Mouse (Mus musculus): Measurements from ENCODE around the gene Hspa5.
"Not testable (repeated sequence)": the region's sequence is repeated elsewhere in the genome, so short reads cannot be mapped to it uniquely, and the experiment has no call there.

The Hspa5 gene

DNA sequence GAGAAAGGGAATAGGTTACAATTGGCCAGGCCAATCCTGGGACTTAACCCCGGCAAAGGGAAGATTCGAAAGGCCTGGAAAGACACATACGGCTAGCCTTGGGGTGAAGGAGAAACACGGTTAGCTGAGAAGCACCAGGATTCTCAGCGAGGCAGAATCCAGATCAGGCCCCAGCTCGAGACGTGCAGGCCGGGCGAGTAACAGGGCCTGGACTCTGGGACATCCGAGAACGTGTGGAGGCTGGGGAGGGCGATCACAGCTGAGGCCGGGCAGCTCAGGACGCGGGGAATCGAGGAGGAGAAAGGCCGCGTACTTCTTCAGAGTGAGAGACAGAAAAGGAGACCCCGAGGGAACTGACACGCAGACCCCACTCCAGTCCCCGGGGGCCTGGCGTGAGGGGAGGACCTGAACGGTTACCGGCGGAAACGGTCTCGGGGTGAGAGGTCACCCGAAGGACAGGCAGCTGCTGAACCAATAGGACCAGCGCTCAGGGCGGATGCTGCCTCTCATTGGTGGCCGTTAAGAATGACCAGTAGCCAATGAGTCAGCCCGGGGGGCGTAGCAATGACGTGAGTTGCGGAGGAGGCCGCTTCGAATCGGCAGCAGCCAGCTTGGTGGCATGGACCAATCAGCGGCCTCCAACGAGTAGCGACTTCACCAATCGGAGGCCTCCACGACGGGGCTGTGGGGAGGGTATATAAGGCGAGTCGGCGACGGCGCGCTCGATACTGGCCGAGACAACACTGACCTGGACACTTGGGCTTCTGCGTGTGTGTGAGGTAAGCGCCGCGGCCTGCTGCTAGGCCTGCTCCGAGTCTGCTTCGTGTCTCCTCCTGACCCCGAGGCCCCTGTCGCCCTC, at the start of gene Hspa5:
Hspa5 (plus strand) TSS at position 603 of the 859 bp plus-strand sequence.
- peak; percentile 100 for DNase-seq (ENCODE audit: low read depth, low spot score)

GRCm38 (mm10) chr2:34725269-34725668, 46.5 kb upstream of the Hspa5 start:
- no peak for DNase-seq (ENCODE audit: low read depth, low spot score)

GRCm38 (mm10) chr2:34727045-34727728, 44.6 kb upstream of the Hspa5 start:
- DNase-seq (ENCODE audit: low read depth, low spot score) = no peak

DNA sequence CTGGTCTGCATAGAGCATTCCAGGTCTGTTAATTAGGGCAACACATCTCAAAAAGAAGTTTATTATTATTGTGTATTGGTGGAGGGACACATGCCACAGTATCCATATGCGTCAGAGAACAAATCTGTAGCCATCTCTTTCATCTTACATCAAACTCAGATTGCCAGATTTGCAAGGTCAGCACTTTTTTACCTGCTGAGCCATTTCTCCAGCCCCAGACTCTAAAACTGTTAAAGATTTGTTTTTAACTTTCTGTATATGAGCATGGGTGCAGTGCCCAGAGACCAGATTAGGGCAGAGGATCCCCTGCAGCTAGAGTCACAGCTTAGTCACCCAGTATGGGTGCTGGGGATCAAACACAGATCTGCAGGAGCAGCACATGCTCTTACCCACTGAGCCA, 35.1 kb upstream of the Hspa5 start:
- DNase-seq (ENCODE audit: low read depth, low spot score) = no peak

DNA sequence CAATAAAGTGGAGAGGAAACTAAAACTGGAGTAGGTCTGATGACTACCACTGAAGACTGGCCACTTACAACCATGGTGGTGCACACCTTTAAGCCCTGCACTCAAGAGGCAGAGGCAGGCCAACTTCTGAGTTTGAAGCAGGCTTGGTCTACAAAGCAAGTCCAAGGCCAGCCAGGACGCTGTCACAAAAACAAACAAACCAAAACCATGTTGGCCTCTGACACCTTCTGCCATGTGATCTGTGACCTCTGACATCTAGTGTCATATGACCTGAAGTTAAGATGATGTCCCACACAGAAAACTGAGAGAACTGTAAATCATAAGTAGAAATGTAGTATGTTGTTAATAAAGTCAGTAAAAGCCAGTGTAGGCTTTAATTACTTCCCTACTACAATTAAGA, 33.9 kb upstream of the Hspa5 start:
- DNase-seq (ENCODE audit: low read depth, low spot score) = no peak

DNA sequence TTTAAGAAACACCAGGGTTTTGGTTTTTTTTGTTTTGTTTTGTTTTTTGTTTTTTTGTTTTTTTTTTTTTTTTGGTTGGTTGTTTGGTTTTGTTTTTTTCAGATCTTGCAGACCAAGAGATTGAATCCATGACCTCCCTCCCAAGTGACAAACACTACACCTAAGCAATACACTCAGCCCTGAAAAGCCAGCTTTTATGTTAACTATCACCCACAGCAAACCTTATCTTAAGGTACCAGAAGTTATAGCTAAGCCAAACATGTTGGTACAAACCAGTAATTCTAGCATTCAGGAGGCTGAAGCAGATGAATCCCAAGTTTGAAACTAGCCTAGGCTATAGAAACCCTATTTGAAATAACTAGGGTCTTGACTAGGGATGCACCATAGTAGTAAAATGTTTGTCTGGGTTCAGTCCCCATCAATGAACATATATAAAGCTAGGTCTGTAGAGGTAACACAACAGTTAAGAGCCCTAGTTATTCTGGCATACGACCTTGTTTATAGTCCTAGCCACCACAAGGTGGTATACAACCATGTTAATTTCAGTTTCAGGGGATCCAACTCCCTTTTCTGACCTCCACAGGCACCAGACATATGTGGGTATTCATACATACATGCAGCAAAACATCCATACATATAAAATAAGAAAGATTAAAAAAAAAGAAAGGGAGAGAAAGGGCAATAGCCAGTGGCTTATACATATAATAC, 31.9 kb upstream of the Hspa5 start:
- DNase-seq (ENCODE audit: low read depth, low spot score) = no peak

DNA sequence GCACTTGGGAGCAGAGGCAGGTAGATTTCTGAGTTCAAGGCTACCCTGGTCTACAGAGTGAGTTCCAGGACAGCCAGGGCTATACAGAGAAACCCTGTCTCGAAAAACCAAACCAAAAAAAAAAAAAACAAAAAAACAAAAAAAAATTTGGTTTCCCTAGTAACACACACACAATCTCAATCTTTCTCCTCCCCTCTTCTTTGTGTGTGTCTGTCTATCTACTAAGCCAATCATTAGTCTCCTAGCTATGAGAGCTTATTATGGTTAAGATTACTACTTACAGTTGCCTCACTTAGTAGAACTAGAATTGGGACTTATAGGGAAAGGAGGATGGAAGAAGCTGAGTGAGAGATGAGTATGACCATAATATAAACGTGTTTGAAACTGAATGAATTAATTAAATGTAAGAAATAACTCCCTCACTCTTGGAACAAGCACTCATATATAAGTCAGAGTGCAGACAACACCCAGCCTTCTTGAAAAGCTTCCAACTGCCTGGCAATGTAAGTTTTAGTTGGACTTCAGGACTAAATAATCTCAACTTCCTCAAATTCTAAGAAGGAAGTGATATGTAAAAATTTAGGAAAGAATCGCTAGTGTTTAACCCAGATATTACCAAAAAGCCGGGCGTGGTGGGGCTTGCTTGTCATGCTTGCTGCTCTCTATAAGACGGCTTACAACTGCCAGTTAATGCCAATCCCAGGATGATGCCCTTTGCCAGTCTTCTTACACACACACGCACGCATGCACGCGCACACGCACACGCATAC, 30.2 kb upstream of the Hspa5 start:
- no peak for DNase-seq (ENCODE audit: low read depth, low spot score)

- DNase-seq (ENCODE audit: low read depth, low spot score) = no peak
Observed at GRCm38 (mm10) chr2:34742675-34743074, 29.1 kb upstream of the Hspa5 start.

GRCm38 (mm10) chr2:34744476-34744875, 27.3 kb upstream of the Hspa5 start:
- no peak for DNase-seq (ENCODE audit: low read depth, low spot score)

DNA sequence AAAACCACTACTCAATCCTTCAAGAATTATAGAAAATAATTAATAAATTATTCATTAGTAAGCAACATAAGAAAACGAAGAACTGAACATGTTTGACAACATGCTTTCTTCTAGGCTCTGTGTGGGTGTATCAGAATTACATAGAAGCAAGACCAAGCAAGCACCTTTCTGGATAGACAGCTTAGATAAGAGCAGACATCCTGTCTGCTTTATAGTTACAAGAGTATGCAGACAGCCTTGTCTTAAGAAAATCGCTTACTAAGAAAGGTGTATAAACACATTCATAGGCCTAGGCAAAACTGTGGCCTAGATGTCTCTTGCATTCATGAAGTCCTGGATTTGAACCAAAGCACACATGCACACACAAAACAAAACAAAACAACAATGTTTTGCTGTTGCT, 26.1 kb upstream of the Hspa5 start:
- no peak for DNase-seq (ENCODE audit: low read depth, low spot score)

DNA sequence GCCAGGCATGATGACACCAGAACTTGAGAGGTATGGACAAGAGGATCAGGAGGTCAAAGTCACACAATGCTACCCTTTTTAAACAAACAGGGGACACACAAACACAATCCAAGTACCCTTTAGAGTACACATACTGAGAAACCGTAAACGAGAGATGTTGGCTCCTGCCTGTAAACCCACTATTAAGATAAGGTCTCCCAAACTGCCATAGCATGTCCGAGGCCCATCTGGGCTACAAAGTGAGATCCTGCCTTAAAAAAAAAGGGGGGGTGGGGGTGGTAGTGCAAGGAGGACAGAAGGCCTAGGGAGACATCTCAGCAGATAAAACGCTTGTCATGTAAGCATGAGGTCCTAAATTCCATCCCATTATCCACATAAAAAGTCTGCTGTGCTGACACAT, 23.3 kb upstream of the Hspa5 start:
- DNase-seq (ENCODE audit: low read depth, low spot score) = no peak

DNA sequence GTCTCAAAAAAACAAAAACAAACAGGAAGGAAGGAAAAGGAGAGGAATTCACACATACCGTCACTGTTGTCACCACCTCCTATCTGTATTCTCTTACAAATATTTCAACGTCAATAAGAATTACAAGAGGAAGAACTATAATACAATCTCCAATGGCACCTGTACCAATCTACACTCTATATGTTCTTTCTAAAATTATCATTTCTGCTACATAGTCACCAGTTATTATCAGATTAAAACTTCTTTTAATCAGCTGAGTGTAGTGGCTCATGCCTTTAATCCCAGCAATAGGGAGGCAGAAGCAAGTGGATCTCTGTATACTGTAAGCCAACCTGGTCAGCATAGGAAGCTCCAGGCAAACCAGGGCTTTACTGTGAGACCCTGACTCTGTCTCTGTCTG, 21.5 kb upstream of the Hspa5 start:
- no peak for DNase-seq (ENCODE audit: low read depth, low spot score)

DNA sequence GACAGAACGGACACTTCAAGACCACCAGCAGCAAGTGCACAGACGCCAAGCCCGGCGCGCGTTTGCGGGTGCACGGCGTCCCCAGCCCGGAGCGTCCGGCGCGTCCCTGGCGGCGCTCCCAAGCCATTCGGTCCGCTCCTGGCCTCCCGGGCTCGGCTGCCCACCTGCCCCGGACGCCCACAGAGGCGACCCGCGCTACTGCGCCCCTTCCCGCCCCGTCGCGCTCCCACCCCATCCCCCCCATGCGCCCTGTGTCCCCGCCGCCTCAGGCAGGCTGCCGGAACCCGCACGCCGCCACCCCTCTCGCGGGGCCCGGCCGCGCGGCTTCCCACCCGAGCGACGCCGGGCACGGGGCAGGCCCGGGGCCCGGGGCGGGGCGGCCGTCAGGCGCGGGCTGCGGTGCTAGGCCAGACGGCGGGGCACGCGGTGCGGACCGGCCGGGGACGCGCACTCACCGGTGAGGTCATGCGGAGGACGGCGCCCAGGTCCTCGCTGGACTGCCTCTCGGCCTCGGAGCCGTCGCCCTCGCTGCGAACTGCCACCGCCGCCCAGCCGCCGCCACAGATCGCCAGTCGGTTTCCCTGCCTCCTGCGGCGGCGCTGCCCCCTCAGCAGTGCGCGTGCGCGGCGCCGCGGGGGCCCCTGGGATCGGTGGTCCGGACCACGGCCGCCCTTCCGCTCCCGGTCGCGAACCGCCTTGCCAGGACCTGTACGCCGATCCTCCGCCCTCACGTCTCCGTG, 17.8 kb upstream of the Hspa5 start:
- peak; percentile 88 for DNase-seq (ENCODE audit: low read depth, low spot score)

GRCm38 (mm10) chr2:34754551-34755358, 17.0 kb upstream of the Hspa5 start, which contains the start of gene Gapvd1:
Gene Gapvd1, minus strand, starts transcription at chr2:34755232.
- DNase-seq (ENCODE audit: low read depth, low spot score) = no peak

DNA sequence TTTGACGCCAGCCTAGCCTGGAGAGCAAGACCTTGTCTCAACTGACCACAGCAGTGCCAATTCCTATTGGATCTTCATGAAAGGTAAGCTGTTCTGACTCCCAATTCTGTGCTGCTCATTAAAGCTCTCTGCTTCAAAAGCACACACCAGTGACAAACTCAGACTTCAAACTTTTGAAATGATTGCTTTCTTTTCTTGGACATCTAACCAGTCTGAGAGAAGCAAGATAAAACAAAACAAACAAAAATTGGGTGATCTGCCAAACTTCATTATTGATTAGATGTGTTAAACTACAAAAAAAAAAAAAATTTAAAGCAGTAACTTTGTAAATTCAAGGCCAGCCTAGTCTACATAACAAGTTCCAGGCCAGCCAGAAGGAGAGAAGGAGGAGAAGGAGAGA, 14.4 kb upstream of the Hspa5 start:
- DNase-seq (ENCODE audit: low read depth, low spot score) = no peak

DNA sequence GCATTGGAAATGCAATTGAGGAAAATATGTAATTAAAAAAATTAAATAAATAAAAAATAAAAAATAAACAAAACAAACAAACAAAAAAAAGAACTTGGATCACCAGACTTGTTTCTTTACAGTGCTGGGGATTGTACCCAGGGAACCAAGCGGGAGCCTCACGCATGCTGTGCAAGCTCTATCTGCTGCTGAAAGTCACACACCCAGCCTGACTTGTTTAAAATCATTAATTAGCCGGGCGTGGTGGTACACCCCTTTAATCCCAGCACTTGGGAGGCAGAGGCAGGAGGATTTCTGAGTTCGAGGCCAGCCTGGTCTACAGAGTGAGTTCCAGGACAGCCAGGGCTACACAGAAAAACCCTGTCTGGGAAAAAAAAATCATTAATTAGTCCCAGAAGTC, 10.5 kb upstream of the Hspa5 start:
- not testable (repeated sequence) for DNase-seq (ENCODE audit: low read depth, low spot score)

- DNase-seq (ENCODE audit: low read depth, low spot score) = no peak
Observed at GRCm38 (mm10) chr2:34762174-34762573, 9.6 kb upstream of the Hspa5 start.

GRCm38 (mm10) chr2:34762872-34763271, 8.9 kb upstream of the Hspa5 start:
- DNase-seq (ENCODE audit: low read depth, low spot score) = no peak

GRCm38 (mm10) chr2:34764801-34765200, 7.0 kb upstream of the Hspa5 start:
- DNase-seq (ENCODE audit: low read depth, low spot score) = no peak

GRCm38 (mm10) chr2:34770049-34770448, 1.7 kb upstream of the Hspa5 start:
- no peak for DNase-seq (ENCODE audit: low read depth, low spot score)
